Mouse (Mus musculus): ENCODE measurements around the gene 1700008O03Rik. TPM values are rescaled to one million over a fixed set of nuclear protein-coding genes. Genes with fewer than 3 reads are reported as not detected.

The 1700008O03Rik gene
- polyA plus RNA-seq, 1 experiment from 2014 or later = 3.6 TPM

DNA sequence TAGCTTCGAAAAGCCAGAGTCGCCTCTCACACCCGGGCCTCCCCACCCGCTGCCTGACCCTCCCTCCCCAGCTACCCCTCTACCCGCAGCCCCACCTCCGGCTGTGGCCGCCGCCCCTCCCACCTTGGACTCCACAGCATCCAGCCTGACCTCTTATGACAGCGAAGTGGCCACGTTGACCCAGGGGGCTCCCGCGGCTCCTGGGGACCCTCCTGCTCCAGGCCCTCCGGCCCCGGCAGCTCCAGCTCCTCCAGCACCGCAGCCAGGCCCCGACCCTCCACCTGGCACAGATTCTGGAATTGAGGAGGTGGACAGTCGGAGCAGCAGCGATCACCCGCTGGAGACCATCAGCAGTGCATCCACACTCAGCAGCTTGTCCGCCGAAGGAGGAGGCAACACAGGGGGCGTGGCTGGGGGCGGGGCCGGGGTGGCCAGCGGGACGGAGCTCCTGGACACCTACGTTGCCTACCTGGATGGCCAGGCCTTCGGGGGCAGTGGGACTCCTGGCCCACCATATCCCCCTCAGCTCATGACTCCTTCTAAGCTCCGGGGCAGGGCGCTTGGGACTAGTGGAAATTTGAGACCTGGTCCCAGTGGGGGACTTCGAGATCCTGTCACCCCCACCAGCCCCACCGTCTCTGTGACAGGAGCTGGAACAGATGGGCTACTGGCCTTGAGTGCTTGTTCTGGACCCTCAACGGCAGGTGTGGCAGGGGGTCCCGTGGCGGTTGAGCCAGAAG, 31.8 kb downstream of the 1700008O03Rik start:
- H3K27ac ChIP-seq (ENCODE audit: low read depth, low read length) = no peak overlapping the region
- H3K36me3 ChIP-seq (ENCODE audit: control insufficient read depth, insufficient read depth, low read length) = peaks cover 17% of the 10 kb centered on the region; the same call in 1 of the 2 replicates
- 0 out of 2 replicates have a peak overlapping the region, but pooled peaks have one; percentile 4 for H3K4me3 ChIP-seq (ENCODE audit: low read length)
- H3K9ac ChIP-seq (ENCODE audit: low read depth, low read length) = no peak overlapping the region
- ATAC-seq = no peak
- no peaks in the 10 kb centered on the region for H3K9me3 ChIP-seq (ENCODE audit: control insufficient read depth, low read length)
- H3K4me2 ChIP-seq (ENCODE audit: low read length) = peak overlapping the region; percentile 24; the same call in 1 of the 2 replicates
- WGBS = 6% methylated on average over 35 of the region's 35 CpGs
- peaks cover 7% of the 10 kb centered on the region for H3K4me1 ChIP-seq (ENCODE audit: control insufficient read depth, insufficient read depth, low read depth, low read length)
- peaks cover 24% of the 10 kb centered on the region for H3K27me3 ChIP-seq (replicated peaks; ENCODE audit: control insufficient read depth, insufficient read depth, low read length)

DNA sequence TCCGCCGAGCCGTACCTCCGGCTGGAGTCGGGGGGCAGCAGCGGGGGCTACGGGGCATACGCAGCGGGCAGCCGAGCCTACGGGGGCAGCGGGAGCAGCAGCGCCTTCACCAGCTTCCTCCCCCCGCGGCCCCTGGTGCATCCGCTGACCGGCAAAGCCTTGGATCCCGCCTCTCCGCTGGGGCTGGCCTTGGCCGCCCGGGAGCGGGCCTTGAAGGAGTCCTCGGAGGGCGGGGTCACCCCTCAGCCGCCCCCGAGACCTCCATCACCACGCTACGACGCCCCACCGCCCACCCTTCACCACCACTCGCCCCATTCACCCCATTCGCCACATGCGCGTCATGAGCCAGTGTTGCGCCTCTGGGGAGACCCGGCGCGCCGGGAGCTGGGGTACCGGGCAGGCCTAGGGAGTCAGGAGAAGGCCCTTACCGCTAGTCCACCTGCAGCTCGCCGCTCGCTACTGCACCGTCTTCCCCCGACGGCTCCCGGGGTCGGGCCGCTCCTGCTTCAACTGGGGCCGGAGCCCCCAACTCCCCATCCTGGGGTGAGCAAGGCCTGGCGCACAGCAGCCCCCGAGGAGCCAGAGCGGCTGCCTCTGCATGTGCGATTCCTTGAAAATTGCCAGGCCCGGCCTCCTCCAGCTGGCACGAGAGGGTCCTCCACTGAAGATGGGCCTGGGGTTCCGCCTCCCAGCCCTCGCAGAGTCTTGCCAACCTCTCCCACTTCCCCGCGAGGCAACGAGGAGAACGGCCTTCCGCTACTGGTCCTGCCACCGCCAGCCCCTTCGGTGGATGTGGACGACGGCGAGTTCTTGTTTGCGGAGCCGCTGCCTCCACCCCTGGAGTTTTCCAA, 32.6 kb downstream of the 1700008O03Rik start:
- H3K4me2 ChIP-seq (ENCODE audit: low read length) = no peak overlapping the region; the same call in 1 of the 2 replicates
- peak overlapping the region; percentile 6; the same call in 1 of the 2 replicates for H3K4me3 ChIP-seq (ENCODE audit: low read length)
- peaks cover 21% of the 10 kb centered on the region for H3K36me3 ChIP-seq (ENCODE audit: control insufficient read depth, insufficient read depth, low read length)
- H3K9me3 ChIP-seq (ENCODE audit: control insufficient read depth, low read length) = no peaks in the 10 kb centered on the region
- no peak for ATAC-seq
- peaks cover 24% of the 10 kb centered on the region for H3K27me3 ChIP-seq (replicated peaks; ENCODE audit: control insufficient read depth, insufficient read depth, low read length)
- 6% methylated on average over 67 of the region's 71 CpGs for WGBS
- peak overlapping the region; percentile 42; the same call in 1 of the 2 replicates for H3K9ac ChIP-seq (ENCODE audit: low read depth, low read length)
- H3K27ac ChIP-seq (ENCODE audit: low read depth, low read length) = no peak overlapping the region
- H3K4me1 ChIP-seq (ENCODE audit: control insufficient read depth, insufficient read depth, low read depth, low read length) = peaks cover 7% of the 10 kb centered on the region

DNA sequence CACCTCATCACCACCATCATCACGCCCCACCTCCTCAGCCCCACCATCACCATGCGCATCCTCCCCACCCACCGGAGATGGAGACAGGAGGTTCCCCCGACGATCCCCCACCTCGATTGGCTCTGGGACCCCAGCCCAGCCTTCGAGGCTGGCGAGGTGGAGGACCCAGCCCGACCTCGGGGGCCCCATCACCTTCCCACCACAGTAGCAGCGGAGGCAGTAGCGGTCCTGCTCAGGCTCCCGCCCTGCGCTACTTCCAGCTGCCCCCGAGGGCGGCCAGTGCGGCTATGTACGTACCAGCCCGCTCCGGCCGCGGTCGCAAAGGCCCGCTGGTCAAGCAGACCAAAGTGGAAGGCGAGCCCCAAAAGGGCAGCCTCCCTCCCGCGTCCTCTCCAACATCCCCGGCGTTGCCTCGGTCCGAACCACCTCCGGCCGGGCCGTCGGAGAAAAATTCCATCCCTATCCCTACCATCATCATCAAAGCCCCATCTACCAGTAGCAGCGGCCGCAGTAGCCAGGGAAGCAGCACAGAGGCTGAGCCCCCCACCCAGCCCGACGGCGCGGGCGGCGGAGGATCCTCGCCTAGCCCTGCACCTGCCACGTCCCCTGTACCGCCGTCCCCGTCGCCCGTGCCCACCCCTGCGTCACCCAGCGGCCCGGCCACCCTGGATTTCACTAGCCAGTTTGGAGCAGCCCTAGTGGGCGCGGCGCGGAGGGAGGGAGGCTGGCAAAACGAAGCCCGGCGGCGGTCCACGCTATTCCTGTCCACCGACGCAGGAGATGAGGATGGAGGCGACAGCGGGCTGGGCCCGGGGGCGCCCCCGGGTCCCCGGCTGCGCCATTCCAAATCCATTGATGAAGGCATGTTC, 33.5 kb downstream of the 1700008O03Rik start:
- Histone ChIP-seq H3K36me3 (ENCODE audit: control insufficient read depth, insufficient read depth, low read length) (peaks cover 23% of the 10 kb centered on the region), H3K4me2 (ENCODE audit: low read length) (no peak overlapping the region; the same call in 1 of the 2 replicates), H3K27me3 (replicated peaks; ENCODE audit: control insufficient read depth, insufficient read depth, low read length) (peaks cover 23% of the 10 kb centered on the region), H3K9ac (ENCODE audit: low read depth, low read length) (peak overlapping the region; percentile 42), H3K9me3 (ENCODE audit: control insufficient read depth, low read length) (no peaks in the 10 kb centered on the region), H3K4me1 (ENCODE audit: control insufficient read depth, insufficient read depth, low read depth, low read length) (peaks cover 7% of the 10 kb centered on the region), H3K4me3 (ENCODE audit: low read length) (no peak overlapping the region; the same call in 1 of the 2 replicates), H3K27ac (ENCODE audit: low read depth, low read length) (no peak overlapping the region)
- 11% methylated on average over 70 of the region's 71 CpGs for WGBS
- ATAC-seq = no peak

DNA sequence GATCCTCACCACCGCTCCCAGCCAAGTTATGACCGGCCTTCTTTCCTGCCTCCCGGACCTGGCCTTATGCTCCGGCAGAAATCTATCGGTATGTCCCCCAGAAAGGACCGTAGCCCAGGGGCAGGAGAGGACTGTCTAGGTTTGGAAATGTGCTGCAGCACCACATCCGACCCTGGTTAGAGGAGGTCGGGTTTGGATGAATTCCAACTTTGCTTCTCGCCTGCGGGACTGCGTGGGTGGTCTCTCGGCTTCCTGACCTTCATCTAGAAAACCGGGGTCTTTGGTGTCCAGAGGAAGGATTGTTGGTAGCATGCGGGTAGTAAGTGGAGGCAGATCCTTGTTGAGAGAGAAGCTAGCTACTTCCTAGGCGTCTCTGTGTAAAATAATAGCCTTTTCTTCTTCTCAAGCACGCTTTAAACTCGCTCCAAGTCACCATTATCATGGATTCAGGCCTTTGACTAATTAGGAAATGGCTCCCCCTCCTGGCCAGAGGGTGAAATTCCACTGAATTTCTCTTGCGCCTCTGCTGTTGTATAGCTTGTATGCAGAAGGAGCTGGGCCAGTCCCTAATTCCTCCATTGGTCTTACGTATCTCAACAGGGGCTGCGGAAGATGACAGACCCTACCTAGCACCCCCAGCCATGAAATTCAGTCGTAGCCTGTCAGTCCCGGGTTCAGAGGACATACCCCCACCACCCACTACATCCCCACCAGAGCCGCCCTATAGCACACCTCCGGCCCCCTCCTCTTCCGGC, 34.5 kb downstream of the 1700008O03Rik start:
- peak; percentile 65 for ATAC-seq
- Histone ChIP-seq H3K4me1 (ENCODE audit: control insufficient read depth, insufficient read depth, low read depth, low read length) (peaks cover 7% of the 10 kb centered on the region), H3K27me3 (replicated peaks; ENCODE audit: control insufficient read depth, insufficient read depth, low read length) (peaks cover 21% of the 10 kb centered on the region), H3K4me2 (ENCODE audit: low read length) (peak overlapping the region; percentile 52), H3K4me3 (ENCODE audit: low read length) (peak overlapping the region; percentile 10; the same call in 1 of the 2 replicates), H3K27ac (ENCODE audit: low read depth, low read length) (peak overlapping the region; percentile 49; the same call in 1 of the 2 replicates), H3K36me3 (ENCODE audit: control insufficient read depth, insufficient read depth, low read length) (peaks cover 23% of the 10 kb centered on the region), H3K9me3 (ENCODE audit: control insufficient read depth, low read length) (no peaks in the 10 kb centered on the region), H3K9ac (ENCODE audit: low read depth, low read length) (peak overlapping the region; percentile 47; the same call in 1 of the 2 replicates)
- 4% methylated on average over 25 of the region's 25 CpGs for WGBS

DNA sequence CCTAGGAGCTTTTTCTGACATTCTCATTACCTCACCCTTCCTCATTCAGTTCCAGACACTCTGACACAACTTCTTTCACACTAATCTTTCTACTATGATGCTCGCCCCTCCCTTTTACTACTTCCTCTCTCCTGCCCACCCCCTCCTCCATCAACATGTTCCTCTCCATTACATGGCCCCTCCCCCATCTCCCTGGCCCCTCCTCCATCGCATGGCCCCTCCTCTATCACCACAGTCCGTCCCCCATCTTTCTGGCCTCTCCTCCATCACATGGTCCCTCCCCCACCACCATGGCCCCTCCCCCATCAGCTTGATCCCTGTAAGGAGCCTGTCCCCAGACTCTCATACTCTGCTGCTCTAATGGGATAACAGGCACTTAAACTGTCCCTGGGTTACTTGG, 36.6 kb downstream of the 1700008O03Rik start:
- H3K4me1 ChIP-seq (ENCODE audit: control insufficient read depth, insufficient read depth, low read depth, low read length) = peaks cover 7% of the 10 kb centered on the region
- no peak overlapping the region for H3K4me2 ChIP-seq (ENCODE audit: low read length)
- no peaks in the 10 kb centered on the region for H3K9me3 ChIP-seq (ENCODE audit: control insufficient read depth, low read length)
- no peak overlapping the region for H3K27ac ChIP-seq (ENCODE audit: low read depth, low read length)
- no peak for ATAC-seq
- peaks cover 20% of the 10 kb centered on the region for H3K27me3 ChIP-seq (replicated peaks; ENCODE audit: control insufficient read depth, insufficient read depth, low read length)
- H3K4me3 ChIP-seq (ENCODE audit: low read length) = no peak overlapping the region
- H3K9ac ChIP-seq (ENCODE audit: low read depth, low read length) = no peak overlapping the region
- peaks cover 27% of the 10 kb centered on the region for H3K36me3 ChIP-seq (ENCODE audit: control insufficient read depth, insufficient read depth, low read length)
- 24% methylated on average over 3 of the region's 3 CpGs for WGBS

DNA sequence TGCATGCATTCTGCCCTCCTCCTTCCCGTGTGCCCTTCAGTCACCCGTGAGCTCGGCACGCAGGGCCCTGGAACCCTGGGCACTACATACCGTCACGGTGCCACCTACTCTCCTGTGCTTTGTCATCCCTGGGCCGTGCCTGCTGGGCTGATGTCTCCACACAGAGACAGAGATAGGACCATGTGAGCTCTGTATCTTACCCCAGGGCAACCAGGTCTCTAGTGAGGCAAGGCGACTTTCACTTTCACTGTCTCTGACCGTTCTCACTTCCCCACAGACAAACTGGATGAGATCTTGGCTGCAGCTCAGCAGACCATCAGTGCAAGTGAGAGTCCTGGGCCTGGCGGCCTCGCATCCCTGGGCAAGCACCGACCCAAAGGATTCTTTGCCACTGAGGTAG, 41.0 kb downstream of the 1700008O03Rik start:
- Histone ChIP-seq H3K9me3 (ENCODE audit: control insufficient read depth, low read length) (no peaks in the 10 kb centered on the region), H3K4me1 (ENCODE audit: control insufficient read depth, insufficient read depth, low read depth, low read length) (no peaks in the 10 kb centered on the region), H3K27ac (ENCODE audit: low read depth, low read length) (no peak overlapping the region), H3K9ac (ENCODE audit: low read depth, low read length) (no peak overlapping the region), H3K4me2 (ENCODE audit: low read length) (no peak overlapping the region), H3K4me3 (ENCODE audit: low read length) (no peak overlapping the region), H3K36me3 (ENCODE audit: control insufficient read depth, insufficient read depth, low read length) (peaks cover 27% of the 10 kb centered on the region), H3K27me3 (replicated peaks; ENCODE audit: control insufficient read depth, insufficient read depth, low read length) (no peaks in the 10 kb centered on the region)
- ATAC-seq = no peak
- WGBS = 83% methylated on average over 12 of the region's 12 CpGs

DNA sequence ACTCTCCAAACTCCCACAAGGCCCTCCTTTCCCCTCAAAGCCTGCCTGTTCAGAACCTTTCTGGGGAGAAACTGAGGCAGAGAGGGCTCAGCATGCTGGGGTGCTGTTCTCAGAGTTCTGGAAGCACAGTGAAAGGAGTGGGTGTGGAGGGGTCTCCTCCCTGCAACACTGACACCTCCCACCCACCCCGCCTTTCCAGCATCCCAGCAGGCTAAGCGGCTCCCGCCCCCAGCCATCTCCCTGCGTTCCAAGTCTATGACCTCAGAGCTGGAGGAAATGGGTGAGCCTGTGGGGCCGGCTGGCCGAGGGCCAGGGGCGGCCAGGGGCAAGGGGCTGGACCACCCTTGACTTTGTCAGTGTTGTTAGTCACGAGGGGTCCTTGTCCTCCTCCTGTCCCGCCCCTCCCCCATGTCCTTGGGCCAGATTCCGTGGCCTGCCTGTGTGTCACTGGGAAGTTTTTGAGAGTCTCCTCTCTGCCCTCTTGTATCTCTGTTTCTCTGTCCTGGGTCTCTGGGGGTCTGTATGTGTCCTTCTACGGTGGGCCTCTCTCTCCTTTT, 42.1 kb downstream of the 1700008O03Rik start:
- H3K36me3 ChIP-seq (ENCODE audit: control insufficient read depth, insufficient read depth, low read length) = peaks cover 27% of the 10 kb centered on the region
- H3K27me3 ChIP-seq (replicated peaks; ENCODE audit: control insufficient read depth, insufficient read depth, low read length) = no peaks in the 10 kb centered on the region
- ATAC-seq = no peak
- H3K27ac ChIP-seq (ENCODE audit: low read depth, low read length) = no peak overlapping the region
- no peak overlapping the region for H3K9ac ChIP-seq (ENCODE audit: low read depth, low read length)
- no peak overlapping the region for H3K4me3 ChIP-seq (ENCODE audit: low read length)
- H3K4me2 ChIP-seq (ENCODE audit: low read length) = no peak overlapping the region
- H3K4me1 ChIP-seq (ENCODE audit: control insufficient read depth, insufficient read depth, low read depth, low read length) = no peaks in the 10 kb centered on the region
- WGBS = 30% methylated on average over 11 of the region's 11 CpGs
- no peaks in the 10 kb centered on the region for H3K9me3 ChIP-seq (ENCODE audit: control insufficient read depth, low read length)

DNA sequence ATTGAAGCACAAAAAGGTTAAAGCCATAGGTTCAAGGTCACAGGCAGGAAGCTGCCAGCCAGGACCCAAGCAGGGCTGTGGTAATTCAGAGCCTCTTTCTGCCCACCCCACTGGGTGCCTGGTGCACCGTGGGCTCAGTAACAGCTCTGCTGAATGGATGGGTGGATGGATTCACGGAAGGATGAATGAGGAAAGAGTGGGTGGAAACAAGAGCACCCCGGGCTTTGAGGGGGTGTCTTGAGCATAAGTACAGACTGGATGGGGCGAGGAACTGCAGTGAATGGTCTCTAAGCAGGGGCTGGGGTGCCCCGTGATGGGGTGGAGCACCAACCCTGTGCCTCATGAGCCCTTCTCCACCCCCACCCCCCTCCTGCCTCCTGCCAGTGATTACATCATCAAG, 43.9 kb downstream of the 1700008O03Rik start:
- Histone ChIP-seq H3K27me3 (replicated peaks; ENCODE audit: control insufficient read depth, insufficient read depth, low read length) (no peaks in the 10 kb centered on the region; the same call in 1 of the 2 replicates), H3K36me3 (ENCODE audit: control insufficient read depth, insufficient read depth, low read length) (peaks cover 19% of the 10 kb centered on the region), H3K9me3 (ENCODE audit: control insufficient read depth, low read length) (no peaks in the 10 kb centered on the region), H3K27ac (ENCODE audit: low read depth, low read length) (no peak overlapping the region), H3K4me3 (ENCODE audit: low read length) (no peak overlapping the region), H3K9ac (ENCODE audit: low read depth, low read length) (no peak overlapping the region), H3K4me1 (ENCODE audit: control insufficient read depth, insufficient read depth, low read depth, low read length) (peaks cover 13% of the 10 kb centered on the region), H3K4me2 (ENCODE audit: low read length) (no peak overlapping the region)
- 60% methylated on average over 5 of the region's 5 CpGs for WGBS
- no peak for ATAC-seq

Measured in hindbrain, embryonic 16.5 days (tissue).